Mouse (Mus musculus) lung, embryonic 14.5 days (tissue): Measurements from ENCODE around the gene Scfd2. TPM values are rescaled to one million over a fixed set of nuclear protein-coding genes. Genes with fewer than 3 reads are reported as not detected.

ENCODE experiments used
- ATAC-seq: fragments of 200-750 bp; cut with Nextera tagmentation; 2 replicates; pipeline ENCODE4 v1.8.0; 2017; ENCODE audit warnings: mild to moderate bottlenecking, moderate TSS enrichment, moderate library complexity; ENCODE audit not compliant: insufficient read depth
- DNase-seq: peaks from one replicate; pipeline ENCODE4 v3.0.0-alpha.2; 2015
- H3K27ac ChIP-seq: fragments of 300-500 bp; sonication (generic); 2 replicates; pipeline ENCODE4 v1.5.1; 2014; ENCODE audit warnings: low read depth, mild to moderate bottlenecking, moderate library complexity
- H3K27me3 ChIP-seq: fragments of 300-500 bp; sonication (generic); 2 replicates; pipeline ENCODE4 v1.6.1; 2014; ENCODE audit warnings: low read length, control low read depth; ENCODE audit not compliant: insufficient read depth
- H3K36me3 ChIP-seq: fragments of 300-500 bp; sonication (generic); 2 replicates; pipeline ENCODE4 v1.6.1; 2014; ENCODE audit warnings: control low read depth; ENCODE audit not compliant: insufficient read depth
- H3K4me1 ChIP-seq: fragments of 300-500 bp; sonication (generic); 2 replicates; pipeline ENCODE4 v1.6.1; 2014; ENCODE audit warnings: antibody characterized with exemption, control low read depth; ENCODE audit not compliant: insufficient read depth
- H3K4me2 ChIP-seq: fragments of 300-500 bp; sonication (generic); 2 replicates; pipeline ENCODE4 v1.6.1; 2014; ENCODE audit warnings: mild to moderate bottlenecking
- H3K4me3 ChIP-seq: fragments of 300-500 bp; sonication (generic); 2 replicates; pipeline ENCODE4 v1.5.1; 2014; ENCODE audit warnings: low read depth, low read length
- H3K9ac ChIP-seq: fragments of 300-500 bp; sonication (generic); 2 replicates; pipeline ENCODE4 v1.6.1; 2014
- H3K9me3 ChIP-seq: fragments of 300-500 bp; sonication (generic); 2 replicates; pipeline ENCODE4 v1.6.1; 2016; ENCODE audit warnings: low read depth, low read length, control low read depth
- CTCF ChIP-seq: IDR thresholded peaks from 2 replicates; pipeline ENCODE4 v1.5.1; 2016; ENCODE audit warnings: antibody characterized with exemption, low read depth
- WGBS: fragments of 180-500 bp; shearing (Covaris S2); extraction: QIAGEN DNeasy Blood & Tissue Kit; methylation state at CpG from one replicate; pipeline ENCODE4 v1.1.7; 2014; 5-methylcytosine and 5-hydroxymethylcytosine counted together
- polyA plus RNA-seq: library from polyadenylated mRNA; unstranded; fragments of >200 nt; fragmentation: Nextera tagmentation; extraction: Ambion mirVana; gene quantifications from 2 replicates; pipeline ENCODE4 v1.2.1, GENCODE M21; 2014

The Scfd2 gene
- polyA plus RNA-seq, 1 experiment from 2014 or later = 17.8 TPM

DNA sequence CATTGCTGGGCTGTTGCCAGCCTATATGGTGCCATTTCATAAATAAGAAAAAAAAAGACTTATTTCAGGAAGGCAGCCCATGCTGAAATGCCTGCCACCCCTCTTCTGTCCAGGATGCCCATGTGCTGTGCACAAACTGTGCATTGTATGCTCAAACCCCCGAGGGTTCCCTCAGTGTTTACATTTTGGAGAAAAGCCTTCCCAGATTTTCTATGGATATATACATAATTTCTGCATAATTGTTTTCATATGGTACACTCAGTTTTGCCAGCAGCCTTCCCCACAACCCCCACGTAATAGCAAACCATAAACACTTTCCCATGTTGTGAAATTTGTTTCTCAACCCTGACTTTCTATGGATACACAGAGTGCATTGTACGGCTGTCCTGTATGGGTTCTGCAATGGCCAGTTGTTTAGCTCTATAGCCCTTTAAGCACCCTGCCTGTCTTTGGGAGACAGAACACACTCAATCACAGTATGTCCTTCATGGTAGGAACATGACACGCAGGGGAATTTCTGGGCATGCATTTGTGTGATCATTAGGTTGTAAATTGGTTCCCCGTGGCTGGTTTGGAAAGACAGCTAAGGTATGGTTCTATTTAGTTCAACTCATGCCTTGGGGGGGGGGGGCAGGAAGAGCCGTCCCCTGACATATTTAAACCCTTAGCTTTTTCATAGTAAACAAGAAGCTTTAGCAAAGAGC lies 372.5 kb downstream of the Scfd2 start:
- ATAC-seq (no peak), DNase-seq (no peak)
- no peak overlapping the region for H3K4me2 ChIP-seq
- 65% methylated on average over 6 of the region's 6 CpGs for WGBS
- no peaks in the 10 kb centered on the region for H3K9me3 ChIP-seq
- H3K4me3 ChIP-seq = no peak overlapping the region
- H3K36me3 ChIP-seq = no peaks in the 10 kb centered on the region
- H3K27me3 ChIP-seq = no peaks in the 10 kb centered on the region
- no peak for TF ChIP-seq CTCF
- no peak overlapping the region for H3K27ac ChIP-seq
- H3K4me1 ChIP-seq = peaks cover 34% of the 10 kb centered on the region
- H3K9ac ChIP-seq = no peak overlapping the region

DNA sequence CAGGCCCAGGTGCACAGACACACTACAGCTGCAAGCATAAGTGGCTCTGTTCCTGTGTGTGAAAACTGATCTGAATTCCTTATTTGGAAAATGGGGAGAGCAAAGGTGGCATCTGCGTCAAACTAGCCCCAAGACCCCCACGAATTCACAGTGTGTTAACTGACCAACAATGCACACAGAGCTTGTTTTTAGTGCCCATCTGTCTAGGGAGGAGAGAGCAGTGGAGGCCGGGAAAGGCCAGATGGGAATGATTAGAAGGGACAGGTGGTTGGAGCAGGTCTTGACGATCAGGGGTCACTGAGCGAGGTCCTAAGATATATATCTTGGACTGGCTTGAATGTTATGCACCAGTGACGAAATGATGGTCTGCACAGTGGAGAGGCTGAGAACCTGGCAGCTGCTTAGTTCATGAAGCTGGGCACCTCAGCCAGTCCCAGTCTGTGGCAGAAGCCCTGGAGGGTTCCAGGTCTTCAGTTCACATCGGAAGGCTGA lies 375.7 kb downstream of the Scfd2 start:
- Histone ChIP-seq H3K4me3 (no peak overlapping the region), H3K27ac (no peak overlapping the region), H3K27me3 (no peaks in the 10 kb centered on the region), H3K9me3 (no peaks in the 10 kb centered on the region), H3K4me2 (no peak overlapping the region), H3K9ac (no peak overlapping the region), H3K36me3 (no peaks in the 10 kb centered on the region), H3K4me1 (peaks cover 13% of the 10 kb centered on the region)
- WGBS = 43% methylated on average over 7 of the region's 7 CpGs
- no peak for ATAC-seq
- TF ChIP-seq CTCF = no peak
- DNase-seq = no peak

Other genes starting within 250 kb of the Scfd2 start
- gene Fip1l1, start 3.7 kb upstream of the Scfd2 start, polyA plus RNA-seq = 89.2 and 92.6 TPM in 2 replicates
- 4.8 and 5.5 TPM in 2 replicates for gene Lnx1, start 171.2 kb upstream of the Scfd2 start, polyA plus RNA-seq